In the genomic region with DNA sequence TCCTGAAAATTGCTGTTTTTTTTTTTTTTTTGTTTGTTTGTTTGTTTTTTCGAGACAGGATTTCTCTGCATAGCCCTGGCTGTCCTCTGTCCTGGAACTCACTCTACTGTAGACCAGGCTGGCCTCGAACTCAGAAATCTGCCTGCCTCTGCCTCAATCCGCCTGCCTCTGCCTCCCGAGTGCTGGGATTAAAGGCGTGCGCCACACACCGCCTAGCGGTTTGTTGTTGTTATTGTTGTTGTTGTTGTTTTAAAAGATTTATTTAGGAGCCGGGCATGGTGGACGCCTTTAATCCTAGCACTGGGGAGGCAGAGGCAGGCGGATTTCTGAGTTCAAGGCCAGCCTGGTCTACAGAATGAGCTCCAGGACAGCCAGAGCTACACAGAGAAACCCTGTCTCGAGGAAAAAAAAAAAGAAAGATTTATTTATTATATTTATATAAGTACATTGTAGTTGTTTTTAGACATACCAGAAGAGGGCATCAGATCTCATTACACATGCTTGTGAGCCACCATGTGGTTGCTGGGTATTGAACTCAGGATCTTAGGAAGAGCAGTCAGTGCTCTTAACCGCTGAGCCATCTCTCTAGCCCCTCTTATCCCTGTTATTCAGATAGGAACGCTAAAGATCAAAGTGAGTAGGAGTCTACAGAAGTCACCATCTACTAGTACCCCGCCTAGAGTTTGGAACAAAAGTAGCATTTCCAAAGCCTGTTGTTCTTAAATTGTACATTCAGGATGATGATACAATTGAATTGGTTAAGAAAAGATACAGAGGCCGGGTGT, we compare ENCODE assay signal across 7 mouse cellular contexts. TPM values are rescaled to one million over a fixed set of nuclear protein-coding genes. Genes with fewer than 3 reads are reported as not detected.
DNase-seq lines count a peak whose midpoint lies in the region; TF ChIP-seq lines count a peak whose summit lies in the region.
"Not testable (repeated sequence)": the region's sequence is repeated elsewhere in the genome, so short reads cannot be mapped to it uniquely, and the experiment has no call there.

No protein-coding gene starts in this region.

- H3K27ac ChIP-seq in CH12.LX (ENCODE audit: insufficient read depth, low read depth); layer of hippocampus, adult 2 months: not testable (repeated sequence)

- H3K79me2 ChIP-seq in CH12.LX (replicated peaks; ENCODE audit: control insufficient read depth, extremely low read depth, insufficient read depth, poor library complexity, severe bottlenecking): peaks cover 24% of the 10 kb centered on the region

- dilution Hi-C loops in CH12.LX (cut with MboI; ENCODE audit: extremely low pct_ligation_motif_present, extremely low pct_unique_long_range_greater_than_20kb, low sequenced_read_pairs): not testable (repeated sequence)

- TF ChIP-seq EP300 in CH12.LX (IDR thresholded peaks at IDR 0.05; ENCODE audit: low read length): not testable (repeated sequence)

- H3K4me3 ChIP-seq in CH12.LX (replicated peaks in 1 of 3; ENCODE audit: low read depth in 2 of 3, low read length in 2 of 3, poor library complexity in 1 of 3); layer of hippocampus, adult 2 months: not testable (repeated sequence)

- DNase-seq in 3T3-L1 (ENCODE audit: low read depth, low spot score): peak; percentile 42
- DNase-seq in CH12.LX (ENCODE audit: extremely low read depth); layer of hippocampus, adult 2 months (ENCODE audit: low spot score in 2 of 2): not testable (repeated sequence)
- peak; percentile 78 for DNase-seq in ES-CJ7 (ENCODE audit: low read depth, low spot score)
- DNase-seq in R1 (ENCODE audit: low read depth, low spot score): peak; percentile 66
- peak; percentile 80 for DNase-seq in ZHBTc4 (ENCODE audit: low read depth, low spot score)
- DNase-seq in induced T-regulatory cell, adult 2 months (ENCODE audit: low read depth): peak; percentile 21

- not testable (repeated sequence) for TF ChIP-seq POLR2A in CH12.LX (IDR thresholded peaks at IDR 0.05; ENCODE audit: low read depth, low read length)

- TF ChIP-seq RAD21 in CH12.LX (IDR thresholded peaks at IDR 0.05; ENCODE audit: low read depth, low read length): not testable (repeated sequence)

- not testable (repeated sequence) for H3K9ac ChIP-seq in CH12.LX (ENCODE audit: insufficient read depth, low read depth)

- not testable (repeated sequence) for H3K4me2 ChIP-seq in CH12.LX (ENCODE audit: insufficient read depth, low read depth, poor library complexity, severe bottlenecking)

- H3K4me1 ChIP-seq in CH12.LX (ENCODE audit: control insufficient read depth in 1 of 2, insufficient read depth in 2 of 2): peaks cover 3 to 11% of the 10 kb centered on the region in 2 experiments; a peak in 3 of 4 replicates

- in situ Hi-C loops in CH12.LX (cut with MboI; ENCODE audit: low pct_ligation_motif_present, low pct_unique_long_range_greater_than_20kb, low sequenced_read_pairs): not testable (repeated sequence)

- peak in 1 of 2 experiments; percentile 45; a peak in 1 of 4 replicates for TF ChIP-seq CTCF in CH12.LX (conservative IDR thresholded peaks at IDR 0.05 in 1 of 2, IDR thresholded peaks at IDR 0.05 in 1 of 2; ENCODE audit: low read depth in 2 of 2, low read length in 2 of 2)
- TF ChIP-seq CTCF in layer of hippocampus, adult 2 months (conservative IDR thresholded peaks at IDR 0.05): peak; percentile 43

- not testable (repeated sequence) for H3K27me3 ChIP-seq in CH12.LX (replicated peaks)

- H3K36me3 ChIP-seq in CH12.LX (replicated peaks in 1 of 2; ENCODE audit: control insufficient read depth in 1 of 2, insufficient read depth in 1 of 2, low read length in 1 of 2): not testable (repeated sequence)

- H3K9me3 ChIP-seq in CH12.LX (replicated peaks; ENCODE audit: low read length): not testable (repeated sequence)

TF ChIP-seq in CH12.LX, 34 proteins besides CTCF, POLR2A, EP300 and RAD21:
- TF ChIP-seq MYC (IDR thresholded peaks at IDR 0.05; ENCODE audit: low read depth, low read length): peak; percentile 69

RNA-seq across cellular contexts. Expression of gene Psmd11, which starts 2.2 kb away (rescaled TPM):
- total RNA-seq in CH12.LX (2012; rRNA removed) (141 and 157 TPM in 2 replicates), CH12.LX (2014; rRNA removed) (105 and 116 TPM in 2 replicates)
- polyA plus RNA-seq in CH12.LX (2012; ENCODE audit: insufficient read length, low read depth): 179 and 191 TPM in 2 replicates
- total RNA-seq in layer of hippocampus, adult 2 months (2021): 100 to 1,000 TPM in 1 of 2 experiments, 10 to 100 TPM in 1; 93.8 to 101 TPM

RNA-seq across cellular contexts. Expression of gene Zfp207, which starts 43.1 kb away (rescaled TPM):
- 137 and 185 TPM in 2 replicates for total RNA-seq in CH12.LX (2012; rRNA removed)
- 296 and 345 TPM in 2 replicates for total RNA-seq in CH12.LX (2014; rRNA removed)
- 196 and 231 TPM in 2 replicates for polyA plus RNA-seq in CH12.LX (2012; ENCODE audit: insufficient read length, low read depth)
- 100 to 1,000 TPM; 151 to 152 TPM for total RNA-seq in layer of hippocampus, adult 2 months (2021)

RNA-seq across cellular contexts. Expression of gene 5730455P16Rik, which starts 48.4 kb away (rescaled TPM):
- 11.5 and 12.7 TPM in 2 replicates for total RNA-seq in CH12.LX (2012; rRNA removed)
- total RNA-seq in CH12.LX (2014; rRNA removed): 19.7 and 22.2 TPM in 2 replicates
- polyA plus RNA-seq in CH12.LX (2012; ENCODE audit: insufficient read length, low read depth): 15.0 and 19.4 TPM in 2 replicates
- 10 to 100 TPM; 51.3 to 53.0 TPM for total RNA-seq in layer of hippocampus, adult 2 months (2021)

RNA-seq across cellular contexts. Expression of gene Cdk5r1, which starts 50.6 kb away (rescaled TPM):
- total RNA-seq in CH12.LX (2012; rRNA removed): 12.7 and 23.3 TPM in 2 replicates
- 2.6 and 2.8 TPM in 2 replicates for total RNA-seq in CH12.LX (2014; rRNA removed)
- polyA plus RNA-seq in CH12.LX (2012; ENCODE audit: insufficient read length, low read depth): 2.7 and 3.5 TPM in 2 replicates
- total RNA-seq in layer of hippocampus, adult 2 months (2021): 100 to 1,000 TPM; 218 to 227 TPM
